Mouse (Mus musculus) CD4-positive naive resting alpha-beta T cell, adult 57 days (primary cell): Measurements from ENCODE around the gene Pdk3. TPM values are rescaled to one million over a fixed set of nuclear protein-coding genes. Genes with fewer than 3 reads are reported as not detected.

Experiments
- total RNA-seq: library from RNA; stranded (reverse); gene quantifications from one replicate; pipeline ENCODE4 v1.2.4, GENCODE M21; 2023

Gene Pdk3
- 11.3 TPM for total RNA-seq

DNA sequence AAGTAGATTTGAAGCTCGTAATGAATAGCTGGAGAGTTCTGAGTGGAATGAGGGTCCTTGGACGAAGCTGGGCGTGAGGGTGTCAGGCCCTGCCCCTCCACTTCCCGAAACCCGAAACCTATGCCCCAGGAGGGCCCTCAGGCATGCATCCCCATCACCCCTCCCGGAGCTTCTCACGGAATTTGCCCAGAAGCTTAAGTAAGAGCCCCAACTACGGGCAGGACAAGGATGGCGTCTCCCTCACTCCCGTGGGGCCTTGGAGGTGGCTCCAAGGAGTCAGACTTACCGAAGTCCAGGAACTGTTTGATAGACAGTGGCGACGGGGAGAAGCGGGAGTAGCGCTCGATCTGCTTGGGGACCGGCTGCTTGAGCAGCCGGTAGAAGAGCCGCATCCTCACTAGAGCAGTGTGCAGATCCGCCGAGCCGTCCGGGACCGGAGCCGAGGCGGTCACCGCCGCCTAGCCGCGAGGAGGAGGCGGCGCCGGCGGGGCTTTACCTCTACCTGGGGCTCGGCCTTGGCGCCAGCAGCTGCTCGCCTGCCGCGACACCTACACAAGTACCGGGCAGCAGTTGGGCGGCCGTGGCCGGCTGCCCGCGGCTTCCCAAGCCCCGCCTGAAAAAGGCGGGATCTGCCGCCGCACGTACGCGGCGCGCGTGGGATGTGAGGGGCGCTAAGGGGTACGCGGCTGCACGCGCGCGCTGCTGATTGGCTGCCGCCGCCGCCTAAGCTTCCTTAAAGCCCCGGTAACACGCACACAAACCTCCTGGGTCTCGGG is at the start of gene Pdk3:
Gene Pdk3 (minus strand): TSS at position 641 of the 776 bp plus-strand sequence.

Other genes starting within 250 kb of the Pdk3 start
- 8.5 TPM for gene Pola1, start 200.0 kb downstream of the Pdk3 start, total RNA-seq
- gene Pcyt1b, start 177.3 kb downstream of the Pdk3 start, total RNA-seq = not detected
- not detected for gene AU015836, start 136.5 kb upstream of the Pdk3 start, total RNA-seq